Mouse (Mus musculus) right cerebral cortex, postnatal 36 days (tissue): ENCODE results near the gene Slc2a9.
"Not testable (repeated sequence)": the region's sequence is repeated elsewhere in the genome, so short reads cannot be mapped to it uniquely, and the experiment has no call there.

ENCODE experiments used
- DNase-seq, 2 experiments: peaks; one replicate each; pipeline ENCODE4 v3.0.0; 2022; ENCODE audit warnings: low spot score in 2 of 2, mixed read lengths in 1 of 2

Slc2a9 gene

GRCm38 (mm10) chr5:38500043-38500442, 2.9 kb downstream of the Slc2a9 start:
- DNase-seq: no peak

DNA sequence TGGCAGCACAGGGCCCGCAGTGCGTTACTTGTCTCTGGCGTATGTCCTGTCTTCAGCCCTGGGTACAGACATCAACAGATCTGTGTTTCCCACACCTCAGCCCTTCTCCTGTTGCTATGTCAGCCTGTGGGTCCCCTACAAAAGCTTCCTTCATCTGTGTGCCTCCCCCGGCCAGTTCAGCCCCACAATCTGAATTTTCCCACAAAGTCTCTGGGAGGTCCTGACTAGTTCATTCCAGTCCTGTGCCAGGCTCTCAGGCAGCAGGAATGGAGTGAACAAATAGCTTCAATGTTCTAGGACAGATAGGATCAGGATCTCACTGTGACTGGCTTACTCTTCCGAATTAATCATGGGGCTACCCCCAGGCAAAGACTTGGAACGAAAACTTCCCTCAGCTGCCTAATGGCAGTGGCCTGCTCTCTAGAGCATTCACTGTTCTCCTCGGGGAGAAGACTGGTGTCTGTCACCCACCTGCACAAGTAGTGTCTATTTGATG, 3.6 kb downstream of the Slc2a9 start:
- DNase-seq: no peak

GRCm38 (mm10) chr5:38498479-38498878, 4.5 kb downstream of the Slc2a9 start:
- no peak for DNase-seq

DNA sequence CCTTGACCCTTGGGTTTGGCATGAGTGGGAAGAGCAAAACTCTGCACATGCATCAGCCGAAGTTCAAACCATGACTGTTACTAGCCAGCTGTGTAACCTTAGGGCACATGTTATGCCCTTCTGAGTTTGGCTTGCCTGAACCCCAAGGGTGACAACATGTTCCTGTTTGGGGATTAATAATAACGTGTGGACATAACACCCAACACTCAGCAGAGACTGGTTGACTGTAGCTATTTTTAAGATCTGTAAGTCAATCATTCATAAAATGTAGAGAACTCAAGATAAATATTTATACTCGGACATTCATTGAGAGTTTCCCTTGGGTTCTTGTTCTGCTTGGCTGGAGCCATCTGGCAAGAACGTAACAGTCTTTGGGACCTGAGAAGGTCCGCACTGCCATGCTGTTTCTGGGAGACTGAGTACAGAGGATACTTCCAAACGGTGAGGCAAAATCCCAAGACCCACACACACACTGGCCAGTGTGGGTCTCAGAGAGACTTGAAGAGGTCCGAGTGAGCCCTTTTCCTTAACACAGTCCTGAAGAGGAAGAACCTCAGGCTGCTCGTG, 6.4 kb downstream of the Slc2a9 start:
- no peak for DNase-seq

DNA sequence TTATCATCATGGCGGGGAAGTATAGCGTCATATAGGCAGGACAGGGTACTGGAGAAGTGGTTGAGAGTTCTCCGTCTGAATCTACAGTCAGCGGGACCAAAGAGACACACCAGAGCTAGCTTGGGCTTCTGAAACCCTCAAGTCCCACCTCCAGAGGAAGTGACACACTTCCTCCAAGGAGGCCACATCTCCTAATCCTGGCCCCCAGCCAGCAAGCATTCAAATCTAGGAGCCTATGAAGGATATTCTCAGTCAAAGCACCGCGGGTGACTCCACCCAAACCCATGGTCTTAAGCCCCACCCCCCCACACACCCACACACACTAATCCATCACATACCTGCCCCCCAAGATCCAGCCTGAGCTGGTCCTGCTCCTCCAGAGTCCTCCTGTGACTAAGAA, 9.1 kb downstream of the Slc2a9 start:
- DNase-seq: no peak

DNA sequence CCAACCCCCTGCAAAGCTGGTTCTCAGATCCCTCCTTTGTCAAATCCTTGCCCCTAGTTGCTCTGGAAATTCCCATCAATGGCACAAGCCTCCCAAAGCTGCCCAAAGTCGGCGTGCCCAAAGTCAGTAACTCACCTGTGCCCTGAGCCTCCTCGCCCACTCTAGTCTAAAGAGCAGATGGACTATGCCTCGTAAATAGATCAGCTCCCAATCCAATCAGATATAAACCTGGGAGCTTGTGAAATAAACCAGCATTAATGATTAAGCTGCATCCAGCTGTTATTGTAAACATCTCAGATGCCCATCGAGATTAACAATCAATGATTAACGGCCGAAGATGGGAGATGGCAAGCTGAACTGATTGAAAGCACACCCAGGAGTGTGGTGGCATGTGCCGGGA, 11.2 kb downstream of the Slc2a9 start:
- no peak for DNase-seq

DNA sequence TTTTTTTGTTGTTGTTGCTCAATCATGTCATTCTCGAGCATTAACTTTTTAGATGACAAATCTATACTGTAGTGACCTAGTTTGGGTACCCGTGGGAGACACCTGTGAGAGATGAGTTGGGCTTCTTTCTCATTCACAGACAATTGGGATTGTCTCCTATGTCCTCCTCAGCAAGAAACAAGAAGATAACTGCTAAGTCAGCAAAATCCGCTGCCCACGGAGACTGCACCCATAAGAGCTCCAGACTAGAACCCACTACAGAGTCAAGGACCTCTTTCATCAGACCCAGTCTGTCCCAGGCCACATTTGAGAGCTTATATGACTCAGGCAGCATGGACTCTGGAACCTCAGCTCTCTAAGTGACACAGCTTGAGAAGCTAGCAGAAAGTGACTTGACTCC, 13.2 kb downstream of the Slc2a9 start:
- DNase-seq: no peak

- no peak for DNase-seq
Observed at GRCm38 (mm10) chr5:38488673-38489615, 14.0 kb downstream of the Slc2a9 start.

GRCm38 (mm10) chr5:38488026-38488425, 14.9 kb downstream of the Slc2a9 start:
- DNase-seq: no peak

DNA sequence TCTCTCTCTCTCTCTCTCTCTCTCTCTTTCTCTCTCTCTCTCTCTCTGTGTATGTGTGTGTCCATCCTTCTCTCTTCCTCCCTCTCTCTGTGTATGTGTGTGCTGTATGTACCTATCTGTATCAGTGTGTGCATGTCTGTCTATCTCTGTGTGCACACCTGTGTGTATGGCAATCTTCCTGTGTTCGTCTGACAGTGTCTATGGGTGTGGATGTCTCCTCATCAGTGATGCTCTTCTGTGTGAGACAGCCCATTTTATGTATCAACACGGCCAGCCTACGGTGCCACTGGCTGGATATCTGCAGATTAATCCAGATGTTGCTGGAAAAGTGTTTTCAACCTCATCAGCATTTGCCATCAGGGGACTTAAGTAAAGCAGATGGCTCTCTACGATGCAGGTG, 15.7 kb downstream of the Slc2a9 start:
- DNase-seq: no peak

- DNase-seq: no peak
Observed at GRCm38 (mm10) chr5:38485946-38486345, 17.0 kb downstream of the Slc2a9 start.

GRCm38 (mm10) chr5:38483518-38484110, 19.3 kb downstream of the Slc2a9 start:
- DNase-seq: no peak

DNA sequence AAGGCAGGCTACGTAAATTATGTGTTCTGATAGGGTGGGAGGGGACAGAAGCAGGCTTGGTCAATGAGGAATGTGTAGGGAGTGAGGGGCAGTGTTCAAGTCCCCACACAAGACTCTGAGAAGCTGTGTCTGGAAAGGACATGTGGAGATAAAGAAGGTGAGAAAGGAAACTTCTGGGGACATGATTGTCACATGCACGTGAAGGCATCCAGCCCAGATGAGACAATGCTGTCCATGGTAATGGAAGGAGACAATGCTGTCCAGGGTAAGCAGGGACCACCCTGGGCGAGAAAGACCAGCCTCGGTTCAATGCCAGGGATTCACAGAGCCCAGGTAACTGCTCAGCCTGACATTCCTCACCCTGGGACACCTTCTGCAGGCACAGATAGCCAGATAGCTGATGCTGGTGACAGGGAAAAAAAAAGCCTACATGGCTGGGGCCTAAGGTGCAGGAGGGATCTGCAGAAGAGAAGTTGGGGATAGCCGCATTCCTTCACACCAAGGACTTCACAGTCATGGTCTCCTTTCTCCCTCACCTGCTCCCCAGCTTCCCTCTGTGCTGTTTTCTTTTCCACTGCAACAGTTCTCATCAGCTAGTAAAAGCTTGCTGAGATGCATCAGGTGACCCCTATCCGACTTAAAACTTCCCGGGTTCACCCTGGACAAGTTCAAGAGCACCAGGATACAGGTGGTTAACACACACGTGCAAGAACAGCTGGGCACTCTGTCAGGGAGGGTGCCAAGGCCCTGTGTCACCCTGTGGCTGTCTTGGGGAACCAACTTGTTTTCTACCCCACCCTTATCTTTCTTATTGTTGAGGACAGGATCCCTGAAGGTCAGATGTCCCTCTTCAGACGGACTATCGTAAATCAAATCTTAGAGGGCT, 21.9 kb downstream of the Slc2a9 start:
- no peak for DNase-seq

- no peak for DNase-seq
Observed at GRCm38 (mm10) chr5:38479908-38480725, 22.8 kb downstream of the Slc2a9 start.

DNA sequence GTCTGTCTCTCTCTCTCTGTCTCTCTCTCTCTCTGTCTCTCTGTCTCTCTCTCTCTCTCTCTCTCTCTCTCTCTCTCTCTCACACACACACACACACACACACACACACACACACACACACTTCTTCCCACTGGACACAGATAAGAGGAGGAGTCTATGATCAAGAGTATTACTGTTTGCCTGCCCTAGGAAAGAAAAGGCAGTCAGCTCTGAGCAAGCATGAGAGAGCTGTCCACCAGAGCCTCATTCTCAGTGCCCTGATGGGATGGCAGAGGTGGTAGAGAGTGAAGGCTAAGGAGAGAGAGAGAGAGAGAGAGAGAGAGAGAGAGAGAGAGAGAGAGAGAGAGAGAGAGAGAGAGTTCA, 23.4 kb downstream of the Slc2a9 start:
- DNase-seq: not testable (repeated sequence)

- DNase-seq: no peak
Observed at GRCm38 (mm10) chr5:38479027-38479426, 23.9 kb downstream of the Slc2a9 start.

GRCm38 (mm10) chr5:38477731-38478445, 25.1 kb downstream of the Slc2a9 start:
- no peak for DNase-seq

DNA sequence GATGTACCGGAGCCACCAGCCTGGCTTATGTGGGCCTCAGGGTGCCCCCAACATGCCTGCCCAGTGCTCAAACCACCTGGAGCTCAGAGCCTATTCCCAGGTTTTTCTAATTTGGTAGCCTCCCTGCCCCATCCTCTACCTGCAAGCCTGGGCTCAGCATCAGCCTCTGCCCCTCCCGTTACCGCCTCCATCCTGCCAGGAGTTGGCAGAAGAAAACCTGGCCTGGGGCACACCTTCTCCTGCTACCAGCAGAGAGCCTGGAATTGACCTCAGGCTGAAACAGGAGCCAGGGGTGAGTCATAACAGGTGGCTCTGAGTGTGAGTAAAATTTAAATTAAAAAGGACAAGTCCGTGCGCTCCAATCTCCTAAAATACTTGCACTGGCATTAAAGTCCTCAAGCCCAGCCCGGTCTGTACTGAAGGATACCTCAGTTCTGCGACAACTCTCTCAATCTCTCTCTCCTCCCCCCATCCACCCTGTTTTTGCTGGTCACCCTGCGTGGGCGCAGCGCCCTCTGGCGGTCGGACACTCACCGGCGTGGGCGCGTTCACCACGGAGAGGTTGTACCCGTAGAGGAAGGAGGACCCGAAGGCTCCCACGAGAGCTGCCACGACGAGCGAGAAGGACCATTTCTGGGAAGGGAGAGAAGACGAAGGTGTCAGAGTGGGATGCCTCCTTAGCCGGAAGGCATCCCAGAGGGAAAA, 25.9 kb downstream of the Slc2a9 start:
- DNase-seq: peak in 1 of 2 experiments; percentile 16

- DNase-seq: no peak
Observed at GRCm38 (mm10) chr5:38470881-38471280, 32.1 kb downstream of the Slc2a9 start.
